ENCODE assay signal across 16 mouse cellular contexts in the genomic region with DNA sequence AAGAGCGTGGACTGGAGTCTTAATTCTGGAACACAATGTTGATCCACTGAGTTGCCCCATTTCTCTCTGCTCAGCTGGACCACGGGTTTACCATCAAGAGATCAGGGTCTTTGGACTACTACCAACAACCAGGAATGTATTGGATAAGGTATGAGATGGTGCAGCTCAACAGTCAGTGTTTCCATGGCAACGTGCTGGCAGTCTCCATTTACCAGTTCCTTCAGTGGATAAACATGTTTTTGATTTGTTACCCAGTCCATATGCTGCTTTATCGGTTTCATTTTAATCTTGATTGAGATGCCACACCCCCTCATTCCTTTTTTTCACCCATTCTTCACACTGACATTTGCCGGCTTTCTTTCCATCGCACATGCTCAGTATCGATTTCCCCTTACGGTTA. TPM values are rescaled to one million over a fixed set of nuclear protein-coding genes. Genes with fewer than 3 reads are reported as not detected.
DNase-seq lines count a peak whose midpoint lies in the region; ATAC-seq lines count a peak whose summit lies in the region.
"Had no signal": no experiment of that assay in that cellular context is flagged by ENCODE, and none has a peak within 500 bp of the region (broad histone marks: within the 10 kb centered on the region; RNA-seq: fewer than 3 reads in every experiment).

No protein-coding gene starts in this region.

- no peaks in the 10 kb centered on the region for H3K27me3 ChIP-seq in hindbrain, embryonic 12.5 days
- H3K27me3 ChIP-seq in hindbrain, embryonic 11.5 days (ENCODE audit: control insufficient read depth, insufficient read depth, low read length) = no peaks in the 10 kb centered on the region
- H3K27me3 ChIP-seq in limb, embryonic 10.5 days (ENCODE audit: low read depth, poor library complexity, severe bottlenecking) = no peaks in the 10 kb centered on the region
- H3K27me3 ChIP-seq in kidney, embryonic 16.5 days (ENCODE audit: insufficient read depth, low read length) = no peaks in the 10 kb centered on the region
- H3K27me3 ChIP-seq: CH12.LX; heart, embryonic 13.5 days; intestine, embryonic 15.5 days; stomach, embryonic 15.5 days had no signal

- ATAC-seq in hindbrain, embryonic 12.5 days (ENCODE audit: low FRiP score) = no peak
- no peak for ATAC-seq in hindbrain, embryonic 11.5 days (ENCODE audit: low FRiP score)
- ATAC-seq in kidney, embryonic 16.5 days (ENCODE audit: low FRiP score, low TSS enrichment) = no peak
- ATAC-seq: intestine, embryonic 15.5 days had no signal

- no peak overlapping the region for H3K4me3 ChIP-seq in hindbrain, embryonic 12.5 days
- H3K4me3 ChIP-seq in hindbrain, embryonic 11.5 days (ENCODE audit: low read depth, low read length) = no peak overlapping the region
- H3K4me3 ChIP-seq in limb, embryonic 10.5 days = no peak overlapping the region
- H3K4me3 ChIP-seq in kidney, embryonic 16.5 days (ENCODE audit: low read length) = no peak overlapping the region
- H3K4me3 ChIP-seq: heart, embryonic 13.5 days; intestine, embryonic 15.5 days; stomach, embryonic 15.5 days had no signal

- peaks cover 54% of the 10 kb centered on the region for H3K4me1 ChIP-seq in hindbrain, embryonic 12.5 days
- peaks cover 11% of the 10 kb centered on the region for H3K4me1 ChIP-seq in hindbrain, embryonic 11.5 days (replicated peaks; ENCODE audit: control insufficient read depth, insufficient read depth, low read length)
- peaks cover 88% of the 10 kb centered on the region for H3K4me1 ChIP-seq in limb, embryonic 10.5 days
- peaks cover 31% of the 10 kb centered on the region for H3K4me1 ChIP-seq in kidney, embryonic 16.5 days (ENCODE audit: insufficient read depth, low read length)
- H3K4me1 ChIP-seq: heart, embryonic 13.5 days had no signal

- 68% methylated on average over 8 of the region's 8 CpGs for WGBS in hindbrain, embryonic 12.5 days
- WGBS in hindbrain, embryonic 11.5 days = 77% methylated on average over 8 of the region's 8 CpGs
- WGBS in limb, embryonic 10.5 days = 85% methylated on average over 8 of the region's 8 CpGs
- WGBS in kidney, embryonic 16.5 days = 79% methylated on average over 8 of the region's 8 CpGs

- no peak for DNase-seq in hindbrain, embryonic 11.5 days (ENCODE audit: low spot score)
- DNase-seq in R1 (ENCODE audit: low read depth, low spot score) = peak; percentile 19
- DNase-seq in cerebellum, postnatal 10 days = peak; percentile 80 to 81
- DNase-seq in limb, embryonic 10.5 days (ENCODE audit: low spot score) = no peak
- DNase-seq in gastrocnemius, adult 8-10 months (ENCODE audit: low spot score in 2 of 2) = no peak
- DNase-seq in thymus, postnatal 0 days (ENCODE audit: low spot score) = no peak
- DNase-seq: lung, postnatal 14 days had no signal

- no peaks in the 10 kb centered on the region for H3K36me3 ChIP-seq in hindbrain, embryonic 12.5 days
- no peaks in the 10 kb centered on the region for H3K36me3 ChIP-seq in hindbrain, embryonic 11.5 days (ENCODE audit: control insufficient read depth, insufficient read depth, low read length)
- H3K36me3 ChIP-seq in limb, embryonic 10.5 days = no peaks in the 10 kb centered on the region
- H3K36me3 ChIP-seq in kidney, embryonic 16.5 days (ENCODE audit: insufficient read depth, low read length) = no peaks in the 10 kb centered on the region
- H3K36me3 ChIP-seq: heart, embryonic 13.5 days; intestine, embryonic 15.5 days; stomach, embryonic 15.5 days had no signal

- H3K9ac ChIP-seq in hindbrain, embryonic 12.5 days = no peak overlapping the region
- H3K9ac ChIP-seq in hindbrain, embryonic 11.5 days (ENCODE audit: low read depth, low read length) = no peak overlapping the region
- H3K9ac ChIP-seq in kidney, embryonic 16.5 days (replicated peaks; ENCODE audit: low read length) = no peak overlapping the region
- H3K9ac ChIP-seq: heart, embryonic 13.5 days; intestine, embryonic 15.5 days; stomach, embryonic 15.5 days had no signal

- no peaks in the 10 kb centered on the region for H3K9me3 ChIP-seq in hindbrain, embryonic 12.5 days (replicated peaks)
- H3K9me3 ChIP-seq in hindbrain, embryonic 11.5 days (ENCODE audit: control insufficient read depth, low read length) = no peaks in the 10 kb centered on the region
- H3K9me3 ChIP-seq in limb, embryonic 10.5 days (replicated peaks) = no peaks in the 10 kb centered on the region
- H3K9me3 ChIP-seq in kidney, embryonic 16.5 days (ENCODE audit: low read length) = no peaks in the 10 kb centered on the region
- H3K9me3 ChIP-seq: heart, embryonic 13.5 days; intestine, embryonic 15.5 days; stomach, embryonic 15.5 days had no signal

- H3K4me2 ChIP-seq in hindbrain, embryonic 12.5 days (replicated peaks) = no peak overlapping the region
- no peak overlapping the region for H3K4me2 ChIP-seq in hindbrain, embryonic 11.5 days (replicated peaks; ENCODE audit: low read depth, low read length)
- no peak overlapping the region for H3K4me2 ChIP-seq in kidney, embryonic 16.5 days (replicated peaks; ENCODE audit: low read depth, low read length)
- H3K4me2 ChIP-seq: heart, embryonic 13.5 days; intestine, embryonic 15.5 days; stomach, embryonic 15.5 days had no signal

- peak overlapping the region; percentile 93 for H3K27ac ChIP-seq in hindbrain, embryonic 12.5 days
- H3K27ac ChIP-seq in hindbrain, embryonic 11.5 days (ENCODE audit: low read depth, low read length) = no peak overlapping the region
- H3K27ac ChIP-seq in limb, embryonic 10.5 days = peak overlapping the region; percentile 64; the same call in 1 of the 2 replicates
- H3K27ac ChIP-seq in kidney, embryonic 16.5 days (ENCODE audit: low read length) = no peak overlapping the region
- H3K27ac ChIP-seq: heart, embryonic 13.5 days; intestine, embryonic 15.5 days; stomach, embryonic 15.5 days had no signal

RNA-seq across cellular contexts. Expression of a gene that starts 49.8 kb away (rescaled TPM):
- polyA plus RNA-seq in hindbrain, embryonic 12.5 days (2016; fragmentation: Nextera tagmentation; extraction: Ambion mirVana) = not detected in 2 replicates
- polyA plus RNA-seq in hindbrain, embryonic 11.5 days (2014; fragmentation: Nextera tagmentation; extraction: Ambion mirVana) = not detected in 2 replicates
- polyA plus RNA-seq in limb, embryonic 10.5 days (2016; fragmentation: Nextera tagmentation; extraction: Ambion mirVana) = not detected in 2 replicates
- total RNA-seq in gastrocnemius, adult 8-10 months (2022) = not detected
- polyA plus RNA-seq in kidney, embryonic 16.5 days (2015; fragmentation: Nextera tagmentation; extraction: Ambion mirVana) = not detected in 2 replicates
- polyA plus RNA-seq in thymus, postnatal 0 days (2015; fragmentation: Nextera tagmentation; extraction: Ambion mirVana) = not detected in 2 replicates
- total RNA-seq: CH12.LX; liver, adult 2 months had no signal
- polyA plus RNA-seq: embryonic facial prominence, embryonic 14.5 days; heart, embryonic 13.5 days; intestine, embryonic 15.5 days; large intestine, adult 2 months; liver, adult 2 months; stomach, embryonic 15.5 days had no signal

Comparison
In these comparisons a context has a peak if more than half of its experiments do, and no peak if none do; other contexts are left out.
1. H3K27ac ChIP-seq: peak in hindbrain, embryonic 12.5 days (single experiment) and limb, embryonic 10.5 days (single experiment); none in hindbrain, embryonic 11.5 days (single experiment) and kidney, embryonic 16.5 days (single experiment).
2. DNase-seq: peak in R1 (single experiment) and cerebellum, postnatal 10 days (2 of 2); none in hindbrain, embryonic 11.5 days (single experiment), limb, embryonic 10.5 days (single experiment), gastrocnemius, adult 8-10 months (0 of 2) and thymus, postnatal 0 days (single experiment).